Mouse (Mus musculus) embryonic fibroblast, embryonic 13.5 days (primary cell): Measurements from ENCODE around the gene Nfkb2.

ENCODE experiments used
- CTCF ChIP-seq: IDR thresholded peaks from 2 replicates; pipeline ENCODE4 v1.5.1; 2011; ENCODE audit warnings: mild to moderate bottlenecking, control low read depth, low read length, moderate library complexity, borderline replicate concordance; ENCODE audit not compliant: insufficient read depth
- POLR2A ChIP-seq: IDR thresholded peaks from 2 replicates; pipeline ENCODE4 v1.6.1; 2011; ENCODE audit warnings: low read depth, mild to moderate bottlenecking, control low read depth, low read length, moderate library complexity

GRCm38 (mm10) chr19:46315752-46316610 lies 11.9 kb downstream of the Nfkb2 start:
- TF ChIP-seq POLR2A (0 out of 2 replicates have a peak, but pooled peaks have one; percentile 25), CTCF (no peak)
